Mouse (Mus musculus) cortical plate, adult 2 months (tissue): Measurements from ENCODE around the gene Fkbp10. TPM values are rescaled to one million over a fixed set of nuclear protein-coding genes. Genes with fewer than 3 reads are reported as not detected.

Source experiments
- H3K27ac ChIP-seq: fragments of 200-500 bp; 2 replicates; pipeline ENCODE4 v1.5.1; 2012; ENCODE audit warnings: low read length, control low read depth, inconsistent platforms; ENCODE audit not compliant: insufficient read depth
- H3K4me1 ChIP-seq: fragments of 200-500 bp; 2 replicates; pipeline ENCODE4 v1.6.1; 2011; ENCODE audit warnings: low read length; ENCODE audit not compliant: control insufficient read depth, insufficient read depth
- H3K4me3 ChIP-seq: fragments of 200-500 bp; 2 replicates; pipeline ENCODE4 v1.5.1; 2011; ENCODE audit warnings: mild to moderate bottlenecking, low read length, control low read depth; ENCODE audit not compliant: insufficient read depth
- CTCF ChIP-seq: fragments of 200-500 bp; IDR thresholded peaks from 2 replicates; pipeline ENCODE4 v1.5.1; 2011; ENCODE audit warnings: mild to moderate bottlenecking, control low read depth, low read length; ENCODE audit not compliant: insufficient read depth; ENCODE audit errors: extremely low read depth
- POLR2A ChIP-seq: fragments of 200-500 bp; IDR thresholded peaks from 2 replicates; pipeline ENCODE4 v1.6.1; 2011; ENCODE audit warnings: mild to moderate bottlenecking, low read length, control low read depth; ENCODE audit not compliant: insufficient read depth; ENCODE audit errors: extremely low read depth
- polyA plus RNA-seq: library from polyadenylated mRNA; depleted of rRNA; stranded (reverse); fragments of >200 nt; gene quantifications from 2 replicates; pipeline ENCODE4 v1.2.3, GENCODE M21; 2012

Fkbp10 gene
- polyA plus RNA-seq, 1 experiment: 9.6 TPM

DNA sequence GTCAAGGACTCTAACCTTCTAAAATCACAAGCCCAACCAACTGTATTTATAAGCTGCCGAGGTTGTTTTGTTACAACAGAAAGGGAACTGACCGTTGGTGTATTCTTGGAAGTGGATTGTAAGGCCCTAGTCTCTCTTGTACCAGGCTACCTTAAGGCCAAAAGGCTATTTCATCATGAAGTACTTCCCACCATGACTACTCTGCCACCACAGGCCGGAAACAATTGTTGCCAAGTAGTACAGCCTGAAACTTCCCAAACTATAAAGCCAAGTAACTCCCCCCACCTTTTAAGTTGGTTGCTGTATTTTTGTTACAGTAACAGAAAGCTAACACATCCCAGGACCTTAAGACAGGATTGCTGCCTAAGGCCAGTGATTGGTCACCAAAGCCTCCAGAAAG lies 11.3 kb downstream of the Fkbp10 start:
- no peak for TF ChIP-seq POLR2A
- no peak for TF ChIP-seq CTCF
- Histone ChIP-seq H3K4me1 (peaks cover 3% of the 10 kb centered on the region), H3K27ac (no peak overlapping the region), H3K4me3 (no peak overlapping the region)

DNA sequence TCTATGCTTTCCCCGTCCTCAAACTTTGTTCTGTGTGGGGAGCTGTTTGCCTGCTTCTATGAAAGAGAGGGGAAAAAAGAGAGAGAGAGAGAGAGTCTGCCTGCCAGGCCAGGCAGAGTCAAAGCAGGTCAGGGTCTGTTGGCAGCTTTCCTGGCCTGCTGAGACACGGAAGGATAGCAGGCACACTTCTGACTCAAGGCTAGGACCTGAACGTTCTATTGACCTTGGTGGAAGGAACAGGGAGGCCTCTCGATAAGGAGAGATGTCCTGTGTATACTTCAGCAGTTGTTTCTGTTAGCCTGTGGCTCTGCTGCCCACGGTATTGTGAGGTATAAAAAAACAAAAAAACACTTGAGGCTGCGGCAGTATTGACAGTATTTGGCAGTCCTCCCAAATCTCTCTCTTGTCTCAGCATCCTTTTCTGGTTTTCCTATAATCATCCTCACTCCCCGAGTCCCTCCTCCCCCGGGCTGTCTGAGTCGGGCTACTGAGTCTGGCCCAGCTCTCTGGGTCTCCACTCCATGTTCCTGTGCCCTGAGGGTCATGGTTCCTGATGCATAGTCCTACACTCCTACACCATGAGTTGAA lies 13.2 kb downstream of the Fkbp10 start:
- Histone ChIP-seq H3K27ac (no peak overlapping the region), H3K4me3 (no peak overlapping the region)
- no peak for TF ChIP-seq CTCF
- TF ChIP-seq POLR2A: no peak; the same call in 1 of the 2 replicates

DNA sequence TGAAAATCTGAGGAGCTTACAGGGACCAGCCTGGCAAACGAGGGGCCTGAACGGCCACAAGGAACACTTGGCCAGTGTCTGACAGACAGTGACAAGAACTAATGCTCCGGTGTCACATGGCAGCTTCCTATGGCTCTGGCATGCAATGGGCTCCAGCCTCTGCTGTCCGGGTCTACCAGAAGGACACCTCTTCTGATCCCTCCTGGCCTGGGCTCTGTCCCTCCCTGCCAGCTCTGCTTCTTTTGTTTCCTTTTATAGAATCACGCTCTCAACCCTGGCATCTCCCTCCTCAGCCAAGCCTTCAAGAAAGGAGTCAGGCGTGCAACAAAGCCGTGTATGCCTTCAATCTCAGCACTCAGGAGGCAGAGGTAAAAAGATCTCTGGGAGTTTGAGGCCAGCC lies 14.6 kb downstream of the Fkbp10 start:
- Histone ChIP-seq H3K27ac (no peak overlapping the region), H3K4me3 (no peak overlapping the region), H3K4me1 (peaks cover 3% of the 10 kb centered on the region; the same call in 1 of the 2 replicates)
- no peak for TF ChIP-seq POLR2A
- no peak for TF ChIP-seq CTCF

More for the DNA sequence above, 13.2 kb downstream of the Fkbp10 start:
- H3K4me1 ChIP-seq: peaks cover 3% of the 10 kb centered on the region; the same call in 1 of the 2 replicates

DNA sequence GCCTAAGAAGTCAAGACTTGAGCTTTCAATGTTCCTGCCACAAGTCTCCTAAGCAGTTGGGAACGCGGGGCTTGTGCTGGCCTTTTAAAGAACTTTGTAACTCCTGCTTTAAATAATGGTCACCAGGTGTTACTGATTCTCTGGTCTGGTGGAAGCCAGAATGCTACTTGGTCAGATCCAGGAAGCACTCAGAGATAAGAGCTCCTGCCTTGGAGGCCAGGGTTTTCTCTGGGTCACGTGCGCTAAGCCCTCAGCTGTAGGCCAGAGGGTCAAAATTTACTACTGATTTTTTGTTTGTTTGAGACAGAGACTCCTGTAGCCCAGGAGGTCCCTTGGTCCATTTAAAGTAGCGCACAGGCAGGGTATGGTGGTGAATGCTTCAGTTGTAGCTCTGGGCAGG lies 16.5 kb downstream of the Fkbp10 start:
- Histone ChIP-seq H3K4me1 (peaks cover 3% of the 10 kb centered on the region; the same call in 1 of the 2 replicates), H3K27ac (no peak overlapping the region), H3K4me3 (no peak overlapping the region)
- TF ChIP-seq CTCF: no peak
- no peak for TF ChIP-seq POLR2A

DNA sequence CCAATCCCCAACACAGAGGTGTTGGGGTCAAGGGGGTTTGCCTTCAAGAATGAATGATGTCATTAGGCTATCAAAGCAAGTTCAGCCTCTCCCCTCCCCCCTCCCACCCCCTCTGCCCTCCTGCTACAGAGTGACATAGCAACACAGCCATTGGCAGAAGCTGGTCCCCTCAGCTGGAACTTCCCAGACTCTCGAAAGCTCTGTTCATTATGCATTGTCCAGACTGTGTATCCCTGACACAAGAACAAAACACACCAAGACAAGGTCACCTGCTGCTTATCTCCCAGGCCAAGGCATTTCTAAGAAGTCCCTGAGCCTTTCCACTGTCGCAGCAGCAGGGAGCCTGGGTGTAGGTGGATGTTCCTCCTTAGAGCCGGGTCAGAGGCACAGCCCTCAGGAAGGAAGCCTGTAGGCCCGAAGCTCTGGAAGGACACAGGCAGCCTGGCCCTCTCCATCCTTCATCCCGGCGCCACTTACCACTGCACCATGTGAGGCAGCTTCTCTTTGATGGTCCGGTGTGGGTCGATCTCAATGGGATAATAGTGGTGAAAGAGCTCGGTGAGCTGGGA lies 20.3 kb downstream of the Fkbp10 start:
- TF ChIP-seq POLR2A (no peak), CTCF (no peak)
- Histone ChIP-seq H3K4me3 (no peak overlapping the region), H3K4me1 (peaks cover 2% of the 10 kb centered on the region; the same call in 1 of the 2 replicates), H3K27ac (no peak overlapping the region)

- Histone ChIP-seq H3K4me3 (no peak overlapping the region), H3K27ac (no peak overlapping the region), H3K4me1 (peaks cover 4% of the 10 kb centered on the region; the same call in 1 of the 2 replicates)
- no peak for TF ChIP-seq CTCF
These were observed 22.4 kb downstream of the Fkbp10 start for GRCm38 (mm10) chr11:100437901-100438300.

- Histone ChIP-seq H3K4me3 (peak overlapping the region; percentile 78), H3K4me1 (peaks cover 4% of the 10 kb centered on the region; the same call in 1 of the 2 replicates)
- TF ChIP-seq CTCF: no peak
- peak; percentile 92 for TF ChIP-seq POLR2A
These were observed 25.4 kb downstream of the Fkbp10 start for GRCm38 (mm10) chr11:100440691-100441522.

DNA sequence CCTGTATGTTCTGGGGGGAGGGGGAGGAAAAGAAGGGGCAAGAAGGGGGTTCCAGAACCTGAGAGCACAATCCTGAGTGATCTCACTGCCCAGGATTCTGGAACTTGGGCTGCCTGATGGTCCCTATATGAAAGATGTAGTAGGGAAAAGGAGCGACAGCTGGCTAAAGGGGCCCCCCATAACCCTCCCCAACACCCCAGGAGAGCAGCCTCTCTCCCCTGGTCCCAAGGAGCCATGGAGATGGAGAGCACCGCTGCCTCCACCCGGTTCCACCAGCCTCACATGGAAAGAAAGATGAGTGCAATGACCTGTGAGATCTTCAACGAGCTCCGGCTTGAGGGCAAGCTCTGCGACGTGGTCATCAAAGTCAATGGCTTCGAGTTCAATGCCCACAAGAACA lies 26.3 kb downstream of the Fkbp10 start, which contains the start of the genes Nt5c3b and Klhl10:
Nt5c3b (minus strand) TSS at position 12 of the 400 bp plus-strand sequence.
Klhl10 (plus strand) TSS at position 121 of the 400 bp plus-strand sequence.
- H3K4me3 ChIP-seq: peak within 1 kb of the TSS; percentile 78
- peak within 1 kb of the TSS; percentile 67; the same call in 1 of the 2 replicates for H3K27ac ChIP-seq
- H3K4me1 ChIP-seq: peaks cover 4% of the 10 kb centered on the region; the same call in 1 of the 2 replicates
- no peak for TF ChIP-seq CTCF
- TF ChIP-seq POLR2A: no peak

More at GRCm38 (mm10) chr11:100440691-100441522, 25.4 kb downstream of the Fkbp10 start:
- peak overlapping the region; percentile 67; the same call in 1 of the 2 replicates for H3K27ac ChIP-seq

GRCm38 (mm10) chr11:100442625-100443024 lies 27.1 kb downstream of the Fkbp10 start:
- Histone ChIP-seq H3K4me1 (peaks cover 4% of the 10 kb centered on the region; the same call in 1 of the 2 replicates), H3K4me3 (no peak overlapping the region)
- TF ChIP-seq CTCF: no peak
- no peak for TF ChIP-seq POLR2A

More at GRCm38 (mm10) chr11:100442625-100443024, 27.1 kb downstream of the Fkbp10 start:
- H3K27ac ChIP-seq: no peak overlapping the region
